Mouse (Mus musculus) CH12.LX (cell line): ENCODE measurements around the gene Tnfsf9. TPM values are rescaled to one million over a fixed set of nuclear protein-coding genes. Genes with fewer than 3 reads are reported as not detected.

Experiments used
- DNase-seq: peaks from one replicate; pipeline ENCODE4 v3.0.0-alpha.2; 2013; ENCODE audit errors: extremely low read depth
- H3K27ac ChIP-seq: 2 replicates; pipeline ENCODE4 v1.5.1; 2012; ENCODE audit warnings: low read depth, mild to moderate bottlenecking, control low read depth, moderate library complexity; ENCODE audit not compliant: insufficient read depth
- H3K27me3 ChIP-seq: replicated peaks from 2 replicates; pipeline ENCODE3; 2012; ENCODE audit warnings: inconsistent platforms
- H3K36me3 ChIP-seq, 2 experiments: replicated peaks in 1 of 2; 2 replicates each; pipeline versions ENCODE3 to v1.6.1; 2012; ENCODE audit warnings: inconsistent platforms in 1 of 2, low read length in 1 of 2, mild to moderate bottlenecking in 1 of 2, mixed read lengths in 1 of 2, moderate library complexity in 1 of 2; ENCODE audit not compliant: control insufficient read depth in 1 of 2, insufficient read depth in 1 of 2
- H3K4me1 ChIP-seq, 2 experiments: 2 replicates each; pipeline ENCODE4 v1.6.1; 2012; ENCODE audit warnings: inconsistent platforms in 1 of 2, moderate library complexity in 1 of 2; ENCODE audit not compliant: insufficient read depth in 2 of 2, control insufficient read depth in 1 of 2
- H3K4me2 ChIP-seq: 2 replicates; pipeline ENCODE4 v1.6.1; 2012; ENCODE audit warnings: low read depth, mild to moderate bottlenecking, control low read depth; ENCODE audit not compliant: poor library complexity, insufficient read depth, severe bottlenecking
- H3K4me3 ChIP-seq, 3 experiments: fragments of 150-350 bp in 1 of 3; sonication (generic) in 1 of 3; replicated peaks in 1 of 3; 2 replicates each; pipeline versions ENCODE3 to v1.5.1; 2011 to 2012; ENCODE audit warnings: low read depth in 2 of 3, low read length in 2 of 3, mild to moderate bottlenecking in 2 of 3, moderate library complexity in 2 of 3, control low read depth in 1 of 3, improper control_type of control experiment in 1 of 3, inconsistent platforms in 1 of 3, mixed read lengths in 1 of 3; ENCODE audit not compliant: poor library complexity in 1 of 3
- H3K79me2 ChIP-seq: replicated peaks from 2 replicates; pipeline ENCODE4 v1.6.1; 2012; ENCODE audit warnings: mild to moderate bottlenecking, moderate library complexity; ENCODE audit not compliant: control insufficient read depth, poor library complexity, insufficient read depth, severe bottlenecking; ENCODE audit errors: extremely low read depth
- H3K9ac ChIP-seq: 2 replicates; pipeline ENCODE4 v1.6.1; 2012; ENCODE audit warnings: low read depth, mild to moderate bottlenecking, control low read depth, moderate library complexity; ENCODE audit not compliant: insufficient read depth
- H3K9me3 ChIP-seq: replicated peaks from 2 replicates; pipeline ENCODE3; 2012; ENCODE audit warnings: low read length, inconsistent platforms, mixed read lengths
- BHLHE40 ChIP-seq: IDR thresholded peaks from 2 replicates; pipeline ENCODE4 v1.6.1; 2011; ENCODE audit warnings: mild to moderate bottlenecking, low read depth, low read length, improper control_type of control experiment
- CHD1 ChIP-seq: IDR thresholded peaks from 2 replicates; pipeline ENCODE4 v1.6.1; 2012; ENCODE audit warnings: low read depth, low read length, improper control_type of control experiment, inconsistent platforms
- CHD2 ChIP-seq: IDR thresholded peaks from 2 replicates; pipeline ENCODE4 v1.6.1; 2011; ENCODE audit warnings: low read length, improper control_type of control experiment
- CTCF ChIP-seq, 2 experiments: IDR thresholded peaks in 1 of 2; conservative IDR thresholded peaks in 1 of 2; 2 replicates each; pipeline ENCODE4 v1.5.1; 2011 to 2012; ENCODE audit warnings: low read depth in 2 of 2, low read length in 2 of 2, improper control_type of control experiment in 1 of 2, inconsistent platforms in 1 of 2, mild to moderate bottlenecking in 1 of 2, moderate library complexity in 1 of 2
- E2F4 ChIP-seq: IDR thresholded peaks from 2 replicates; pipeline ENCODE4 v1.6.1; 2011; ENCODE audit warnings: low read depth, low read length, improper control_type of control experiment; ENCODE audit not compliant: insufficient replicate concordance
- ELF1 ChIP-seq: IDR thresholded peaks from 2 replicates; pipeline ENCODE4 v1.6.1; 2014; ENCODE audit warnings: low read depth, mild to moderate bottlenecking, inconsistent platforms, low read length, improper control_type of control experiment
- EP300 ChIP-seq: IDR thresholded peaks from 2 replicates; pipeline ENCODE4 v1.6.1; 2011; ENCODE audit warnings: low read length, improper control_type of control experiment
- ETS1 ChIP-seq: conservative IDR thresholded peaks from 2 replicates; pipeline ENCODE4 v1.6.1; 2012; ENCODE audit warnings: low read depth, mild to moderate bottlenecking, inconsistent platforms, low read length, improper control_type of control experiment, moderate library complexity
- GABPA ChIP-seq: IDR thresholded peaks from 2 replicates; pipeline ENCODE4 v1.6.1; 2012; ENCODE audit warnings: low read depth, low read length, improper control_type of control experiment, inconsistent platforms; ENCODE audit not compliant: insufficient replicate concordance
- HCFC1 ChIP-seq: IDR thresholded peaks from 2 replicates; pipeline ENCODE4 v1.6.1; 2012; ENCODE audit warnings: low read depth, mild to moderate bottlenecking, inconsistent platforms, low read length, improper control_type of control experiment
- IRF4 ChIP-seq: IDR thresholded peaks from 2 replicates; pipeline ENCODE4 v1.6.1; 2014; ENCODE audit warnings: low read depth, mild to moderate bottlenecking, inconsistent platforms, low read length, improper control_type of control experiment
- JUN ChIP-seq: IDR thresholded peaks from 2 replicates; pipeline ENCODE4 v1.6.1; 2011; ENCODE audit warnings: low read depth, mild to moderate bottlenecking, low read length, improper control_type of control experiment, moderate library complexity; ENCODE audit not compliant: insufficient read depth
- JUND ChIP-seq: conservative IDR thresholded peaks from 2 replicates; pipeline ENCODE4 v1.6.1; 2011; ENCODE audit warnings: low read depth, low read length, improper control_type of control experiment
- KAT2A ChIP-seq: IDR thresholded peaks from 2 replicates; pipeline ENCODE4 v1.6.1; 2012; ENCODE audit warnings: low read length, improper control_type of control experiment, inconsistent platforms; ENCODE audit not compliant: insufficient replicate concordance
- MAFK ChIP-seq: IDR thresholded peaks from 2 replicates; pipeline ENCODE4 v1.6.1; 2011; ENCODE audit warnings: low read length, improper control_type of control experiment; ENCODE audit not compliant: insufficient replicate concordance
- MAX ChIP-seq: IDR thresholded peaks from 2 replicates; pipeline ENCODE4 v1.6.1; 2011; ENCODE audit warnings: low read length, improper control_type of control experiment
- MAZ ChIP-seq: IDR thresholded peaks from 2 replicates; pipeline ENCODE4 v1.6.1; 2012; ENCODE audit warnings: low read depth, mild to moderate bottlenecking, inconsistent platforms, low read length, improper control_type of control experiment, moderate library complexity
- MEF2A ChIP-seq: IDR thresholded peaks from 2 replicates; pipeline ENCODE4 v1.6.1; 2014; ENCODE audit warnings: low read depth, mild to moderate bottlenecking, inconsistent platforms, low read length, improper control_type of control experiment, borderline replicate concordance
- MXI1 ChIP-seq: IDR thresholded peaks from 2 replicates; pipeline ENCODE4 v1.6.1; 2011; ENCODE audit warnings: mild to moderate bottlenecking, low read depth, low read length, improper control_type of control experiment
- MYC ChIP-seq: IDR thresholded peaks from 2 replicates; pipeline ENCODE4 v1.6.1; 2011; ENCODE audit warnings: low read depth, mild to moderate bottlenecking, improper control_type of control experiment, low read length
- NELFE ChIP-seq: IDR thresholded peaks from 2 replicates; pipeline ENCODE4 v1.6.1; 2011; ENCODE audit warnings: low read depth, low read length, improper control_type of control experiment
- NRF1 ChIP-seq: IDR thresholded peaks from 2 replicates; pipeline ENCODE4 v1.6.1; 2014; ENCODE audit warnings: low read depth, mild to moderate bottlenecking, inconsistent platforms, low read length, improper control_type of control experiment, moderate library complexity
- PAX5 ChIP-seq: IDR thresholded peaks from 2 replicates; pipeline ENCODE4 v1.6.1; 2012; ENCODE audit warnings: low read length, inconsistent platforms, mixed read lengths
- POLR2A ChIP-seq: IDR thresholded peaks from 2 replicates; pipeline ENCODE4 v1.6.1; 2011; ENCODE audit warnings: low read depth, mild to moderate bottlenecking, improper control_type of control experiment, low read length
- POLR2AphosphoS2 ChIP-seq: IDR thresholded peaks from 2 replicates; pipeline ENCODE4 v1.6.1; 2011; ENCODE audit warnings: low read depth, low read length, improper control_type of control experiment
- RAD21 ChIP-seq: IDR thresholded peaks from 2 replicates; pipeline ENCODE4 v1.6.1; 2011; ENCODE audit warnings: low read depth, mild to moderate bottlenecking, low read length, improper control_type of control experiment, moderate library complexity
- RCOR1 ChIP-seq: conservative IDR thresholded peaks from 2 replicates; pipeline ENCODE4 v1.6.1; 2012; ENCODE audit warnings: low read depth, mild to moderate bottlenecking, inconsistent platforms, low read length, improper control_type of control experiment
- SIN3A ChIP-seq: IDR thresholded peaks from 2 replicates; pipeline ENCODE4 v1.6.1; 2012; ENCODE audit warnings: low read length, improper control_type of control experiment, inconsistent platforms
- SMC3 ChIP-seq: IDR thresholded peaks from 2 replicates; pipeline ENCODE4 v1.6.1; 2011; ENCODE audit warnings: low read depth, low read length, improper control_type of control experiment
- TBP ChIP-seq: conservative IDR thresholded peaks from 2 replicates; pipeline ENCODE4 v1.6.1; 2011; ENCODE audit warnings: low read depth, low read length, improper control_type of control experiment
- TCF12 ChIP-seq: IDR thresholded peaks from 2 replicates; pipeline ENCODE4 v1.6.1; 2014; ENCODE audit warnings: low read depth, mild to moderate bottlenecking, inconsistent platforms, low read length, improper control_type of control experiment
- UBTF ChIP-seq: IDR thresholded peaks from 2 replicates; pipeline ENCODE4 v1.6.1; 2012; ENCODE audit warnings: low read depth, mild to moderate bottlenecking, inconsistent platforms, low read length, improper control_type of control experiment, moderate library complexity
- USF1 ChIP-seq: IDR thresholded peaks from 2 replicates; pipeline ENCODE4 v1.6.1; 2014; ENCODE audit warnings: low read depth, mild to moderate bottlenecking, inconsistent platforms, low read length, improper control_type of control experiment
- USF2 ChIP-seq: conservative IDR thresholded peaks from 2 replicates; pipeline ENCODE4 v1.6.1; 2011; ENCODE audit warnings: low read depth, low read length, improper control_type of control experiment
- ZC3H11A ChIP-seq: IDR thresholded peaks from 2 replicates; pipeline ENCODE4 v1.6.1; 2012; ENCODE audit warnings: low read depth, mild to moderate bottlenecking, inconsistent platforms, low read length, improper control_type of control experiment
- ZKSCAN1 ChIP-seq: IDR thresholded peaks from 2 replicates; pipeline ENCODE4 v1.6.1; 2012; ENCODE audit warnings: low read depth, inconsistent platforms, low read length, improper control_type of control experiment, borderline replicate concordance
- ZMIZ1 ChIP-seq: IDR thresholded peaks from 2 replicates; pipeline ENCODE4 v1.6.1; 2012; ENCODE audit warnings: low read depth, mild to moderate bottlenecking, inconsistent platforms, low read length, improper control_type of control experiment
- ZNF384 ChIP-seq: IDR thresholded peaks from 2 replicates; pipeline ENCODE4 v1.6.1; 2012; ENCODE audit warnings: low read depth, low read length, improper control_type of control experiment, inconsistent platforms
- dilution Hi-C: fragments of 300-500 bp; cut with MboI; formaldehyde crosslinking; loops from 2 replicates; pipeline ENCODE4 v1.14.3; 2020; ENCODE audit warnings: low sequenced_read_pairs; ENCODE audit not compliant: extremely low pct_unique_long_range_greater_than_20kb, extremely low pct_ligation_motif_present
- in situ Hi-C: fragments of 300-500 bp; cut with MboI; formaldehyde crosslinking; loops from 3 replicates; pipeline ENCODE4 v1.14.3; 2019; ENCODE audit warnings: low sequenced_read_pairs, low pct_ligation_motif_present, low pct_unique_long_range_greater_than_20kb, mixed read lengths
- polyA plus RNA-seq: library from polyadenylated mRNA; unstranded; fragments of >175 nt; gene quantifications from 2 replicates; pipeline ENCODE4 v1.2.1, GENCODE M21; 2012; ENCODE audit warnings: low read depth; ENCODE audit not compliant: insufficient read length
- total RNA-seq, 2 experiments: library from RNA; depleted of rRNA; stranded (reverse); fragments of 300-350 nt in 1 of 2; fragments of >200 nt in 1 of 2; gene quantifications; 2 replicates each; pipeline ENCODE4 v1.2.3; 2012 to 2014

Tnfsf9 gene
- total and polyA plus RNA-seq, 3 experiments, result 123 to 321 (median 137) TPM

- TF ChIP-seq SIN3A, result peak; percentile 81
- peak; percentile 38; the same call in 1 of the 2 replicates for TF ChIP-seq JUN
- no peak for TF ChIP-seq RCOR1
- TF ChIP-seq TBP, result peak; percentile 83; the same call in 1 of the 2 replicates
- TF ChIP-seq USF1, result no peak
- TF ChIP-seq E2F4, result no peak
- peak; percentile 74; the same call in 1 of the 2 replicates for TF ChIP-seq MEF2A
- peak; percentile 63 for TF ChIP-seq ELF1
- peak; percentile 74 for TF ChIP-seq MYC
- TF ChIP-seq KAT2A, result peak; percentile 57; the same call in 1 of the 2 replicates
- TF ChIP-seq ZNF384, result peak; percentile 23; the same call in 1 of the 2 replicates
- TF ChIP-seq NELFE, result peak; percentile 32; the same call in 1 of the 2 replicates
- no peak for TF ChIP-seq ZC3H11A
- no peak for TF ChIP-seq MAZ
- TF ChIP-seq MAX, result no peak; the same call in none of the 2 replicates
- peak; percentile 91 for TF ChIP-seq ETS1
- peak; percentile 60 for TF ChIP-seq MXI1
- TF ChIP-seq RAD21, result no peak
- TF ChIP-seq CHD1, result no peak; the same call in 1 of the 2 replicates
- 0 out of 2 replicates have a peak, but pooled peaks have one; percentile 3 for TF ChIP-seq USF2
- peak; percentile 77 for TF ChIP-seq BHLHE40
- TF ChIP-seq NRF1, result no peak
- TF ChIP-seq IRF4, result peak; percentile 89
- no peak; the same call in 1 of the 2 replicates for TF ChIP-seq UBTF
- TF ChIP-seq TCF12, result peak; percentile 62; the same call in 1 of the 2 replicates
- peak; percentile 91 for TF ChIP-seq ZMIZ1
- TF ChIP-seq PAX5, result no peak
- no peak for TF ChIP-seq CTCF (conservative IDR thresholded peaks at IDR 0.05 in 1 of 2, IDR thresholded peaks at IDR 0.05 in 1 of 2; ENCODE audit: low read depth in 2 of 2, low read length in 2 of 2)
- TF ChIP-seq ZKSCAN1, result no peak
- TF ChIP-seq JUND, result peak; percentile 60; the same call in 1 of the 2 replicates
- TF ChIP-seq GABPA, result no peak
- TF ChIP-seq EP300, result peak; percentile 87
- peak; percentile 77 for TF ChIP-seq CHD2
- TF ChIP-seq SMC3, result no peak
- TF ChIP-seq POLR2A, result peak; percentile 72
- peak; percentile 88 for TF ChIP-seq POLR2AphosphoS2
- peak; percentile 52; the same call in 1 of the 2 replicates for TF ChIP-seq MAFK
- no peak; the same call in 1 of the 2 replicates for TF ChIP-seq HCFC1
These were observed 3.6 kb downstream of the Tnfsf9 start for GRCm38 (mm10) chr17:57108666-57109171.

More at GRCm38 (mm10) chr17:57108666-57109171, 3.6 kb downstream of the Tnfsf9 start:
- H3K9ac ChIP-seq, result peak overlapping the region; percentile 99
- dilution Hi-C loops, result no loop called here
- peaks cover 21 to 25% of the 10 kb centered on the region in 2 experiments for H3K36me3 ChIP-seq
- DNase-seq, result peak; percentile 94
- peaks cover 40% of the 10 kb centered on the region for H3K79me2 ChIP-seq
- peak overlapping the region; percentile 96 for H3K27ac ChIP-seq
- H3K9me3 ChIP-seq, result no peaks in the 10 kb centered on the region
- in situ Hi-C loops, result no loop called here
- peak overlapping the region; percentile 61 to 83 (median 69) for H3K4me3 ChIP-seq
- H3K27me3 ChIP-seq, result no peaks in the 10 kb centered on the region
- H3K4me1 ChIP-seq, result peaks cover 12 to 48% of the 10 kb centered on the region in 2 experiments
- H3K4me2 ChIP-seq, result peak overlapping the region; percentile 32
